Mouse (Mus musculus) ES-CJ7 (cell line): ENCODE measurements around the gene Tspan15.

Experiments
- DNase-seq: peaks from one replicate; pipeline ENCODE4 v3.0.0; 2011; ENCODE audit warnings: low read depth, low spot score

Gene Tspan15

DNA sequence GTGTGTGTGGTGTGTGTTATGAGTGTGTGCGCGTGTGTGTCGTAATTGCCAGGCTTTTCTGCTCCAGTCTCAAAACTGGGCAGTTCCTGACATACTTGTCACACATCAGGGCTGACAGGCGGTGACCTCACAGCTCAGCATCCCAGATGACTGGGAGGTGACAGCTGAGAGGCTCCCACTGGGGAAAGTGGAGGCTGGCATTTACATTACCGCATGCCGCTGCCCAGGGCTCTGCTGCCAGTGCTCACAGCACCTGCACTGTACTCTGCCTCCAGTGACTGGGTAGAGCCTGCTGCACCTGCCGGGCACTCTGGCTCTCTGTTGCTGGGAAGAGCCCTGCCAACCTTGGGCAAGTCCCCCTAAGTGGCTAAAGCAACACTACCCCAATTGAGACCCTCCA lies 40.2 kb downstream of the Tspan15 start:
- DNase-seq = no peak

DNA sequence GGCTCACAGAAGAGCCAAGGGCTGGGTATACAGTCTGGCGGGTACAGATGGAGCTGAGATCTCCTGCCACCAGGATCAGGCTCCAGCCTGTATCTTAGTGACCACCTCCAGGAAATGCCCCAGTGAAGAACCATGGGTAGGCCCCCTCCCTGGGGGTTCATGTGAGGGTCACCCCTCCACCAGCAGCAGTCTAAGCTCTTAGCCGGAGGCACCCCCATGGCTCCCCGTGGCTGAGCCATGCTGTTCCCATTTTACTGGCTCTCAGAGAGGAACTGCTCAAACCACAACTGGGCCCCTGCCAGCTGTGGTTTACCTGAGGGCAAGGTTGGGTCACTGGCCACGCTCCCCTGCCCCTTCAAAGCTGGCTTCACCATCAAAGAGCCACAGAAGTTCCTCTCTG lies 41.1 kb downstream of the Tspan15 start:
- DNase-seq = no peak

DNA sequence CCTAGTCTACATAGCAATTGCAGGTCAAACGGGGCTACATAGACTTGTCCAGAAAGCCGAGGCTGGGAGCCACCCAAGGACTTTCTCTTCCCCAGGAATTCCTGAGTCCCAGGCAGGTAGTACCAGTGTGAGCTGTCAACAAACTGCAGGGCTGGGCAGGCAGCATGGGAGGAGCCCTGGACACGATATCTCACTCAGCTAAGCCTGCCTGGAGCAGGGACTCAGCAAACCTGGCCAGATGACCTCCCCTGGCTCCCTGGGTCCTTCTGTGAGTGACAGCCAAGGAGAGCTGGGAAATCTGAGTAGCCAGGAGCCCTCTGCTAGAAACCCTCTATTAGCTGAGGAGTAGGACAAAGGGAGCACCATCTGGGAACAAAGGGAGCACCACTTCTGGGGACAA lies 41.7 kb downstream of the Tspan15 start:
- DNase-seq = no peak

DNA sequence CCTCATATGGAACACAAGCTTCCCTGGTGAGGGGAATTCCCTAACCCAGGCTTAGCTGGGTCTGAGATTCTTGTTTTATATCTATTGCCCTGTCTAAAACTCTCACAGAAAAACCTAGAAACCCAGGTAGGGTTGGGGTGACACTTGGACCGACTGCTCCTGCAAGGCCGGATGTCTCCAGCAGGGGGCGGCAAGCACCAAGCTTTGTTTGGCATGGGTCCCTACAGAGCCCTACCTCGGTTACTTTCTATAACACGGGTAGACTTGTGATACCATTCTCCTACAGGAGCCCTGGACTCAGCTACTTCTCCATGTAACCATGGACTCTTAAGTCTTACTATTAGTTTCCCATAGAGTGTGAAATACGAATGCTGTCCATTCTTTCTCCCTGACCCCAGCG lies 44.2 kb downstream of the Tspan15 start:
- DNase-seq = peak; percentile 71

DNA sequence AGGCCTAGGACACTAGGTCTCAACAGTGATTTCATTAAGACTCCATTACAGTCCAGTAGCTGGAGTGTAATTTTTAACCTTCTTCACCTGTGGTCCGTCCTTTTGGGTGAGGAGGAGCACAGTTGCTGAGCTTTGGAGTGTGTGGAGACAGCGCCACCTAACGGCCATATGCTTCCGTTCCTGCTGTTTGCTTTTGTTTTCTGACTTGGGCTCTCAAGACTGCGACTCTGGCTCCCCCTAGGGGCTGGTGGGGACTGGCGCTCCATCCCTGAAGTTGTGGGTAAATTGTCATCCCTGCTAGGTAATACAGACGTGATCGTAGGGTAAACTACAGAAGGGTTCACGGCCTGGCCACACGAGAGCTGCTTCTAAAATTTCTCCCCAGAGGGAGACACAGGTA lies 48.0 kb downstream of the Tspan15 start:
- DNase-seq = peak; percentile 96

DNA sequence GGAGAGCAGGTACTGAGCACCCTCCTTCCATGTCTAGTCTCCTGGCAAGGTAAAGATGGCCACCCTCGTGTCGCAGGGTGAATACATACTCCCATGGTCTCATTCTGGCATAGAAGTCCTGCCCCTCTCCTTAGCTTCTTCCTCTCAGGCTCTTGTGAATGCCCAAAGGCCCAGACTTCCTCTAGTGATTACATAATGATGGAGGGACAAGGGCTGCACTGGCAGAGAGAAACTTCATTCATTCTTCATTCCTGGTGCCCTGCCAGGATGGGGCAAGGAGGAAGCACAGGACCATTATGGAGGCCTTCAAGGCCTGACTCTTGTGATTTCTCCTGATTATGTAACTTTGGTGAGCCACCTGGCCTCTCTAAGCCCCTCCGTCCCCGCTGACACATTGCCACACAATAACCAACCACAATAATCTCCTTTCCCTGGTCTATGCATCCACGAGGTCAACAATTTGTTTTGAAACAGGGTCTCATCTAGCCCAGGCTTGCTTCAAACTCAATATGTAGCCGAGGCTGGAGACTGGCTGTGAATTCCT lies 48.5 kb downstream of the Tspan15 start:
- DNase-seq = no peak

DNA sequence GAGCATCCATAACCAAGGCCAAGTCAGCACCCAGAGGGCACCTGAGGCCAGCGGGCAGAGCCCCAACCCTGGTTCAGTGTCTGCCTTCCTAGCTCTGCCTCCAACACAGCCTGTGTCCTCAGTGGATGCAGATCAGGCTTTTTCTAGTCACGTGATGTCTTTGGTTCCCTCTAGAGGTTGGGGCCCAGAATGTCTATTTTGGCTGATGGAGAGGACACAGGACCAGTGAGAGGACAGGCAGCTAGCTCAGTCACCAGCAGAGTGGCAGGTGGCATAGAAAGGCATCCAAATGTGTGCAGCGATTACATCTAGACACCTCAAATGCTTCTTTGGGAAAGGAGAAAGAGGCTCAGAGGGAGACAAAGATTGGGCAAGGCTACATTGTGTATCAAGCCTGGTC lies 49.4 kb downstream of the Tspan15 start:
- DNase-seq = peak; percentile 55

DNA sequence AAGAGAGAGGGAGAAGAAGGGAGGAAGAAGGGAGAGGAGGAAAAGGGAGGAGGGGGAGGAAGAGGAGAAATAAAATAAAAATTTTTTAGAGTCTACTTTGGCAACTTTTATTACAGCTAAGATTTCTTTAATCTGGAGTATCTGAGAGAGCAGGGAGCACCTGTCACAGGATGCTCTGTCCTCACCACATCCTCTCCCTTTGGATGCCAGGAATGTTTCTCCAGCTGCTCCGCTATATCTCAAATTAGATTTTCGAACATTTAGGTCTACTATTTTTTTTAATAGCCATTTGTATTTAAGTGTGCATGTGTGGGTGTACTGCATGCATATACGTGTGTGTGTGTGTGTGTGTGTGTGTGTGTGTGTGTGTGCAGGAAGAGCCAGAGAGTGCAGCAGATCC lies 51.1 kb downstream of the Tspan15 start:
- DNase-seq = no peak

DNA sequence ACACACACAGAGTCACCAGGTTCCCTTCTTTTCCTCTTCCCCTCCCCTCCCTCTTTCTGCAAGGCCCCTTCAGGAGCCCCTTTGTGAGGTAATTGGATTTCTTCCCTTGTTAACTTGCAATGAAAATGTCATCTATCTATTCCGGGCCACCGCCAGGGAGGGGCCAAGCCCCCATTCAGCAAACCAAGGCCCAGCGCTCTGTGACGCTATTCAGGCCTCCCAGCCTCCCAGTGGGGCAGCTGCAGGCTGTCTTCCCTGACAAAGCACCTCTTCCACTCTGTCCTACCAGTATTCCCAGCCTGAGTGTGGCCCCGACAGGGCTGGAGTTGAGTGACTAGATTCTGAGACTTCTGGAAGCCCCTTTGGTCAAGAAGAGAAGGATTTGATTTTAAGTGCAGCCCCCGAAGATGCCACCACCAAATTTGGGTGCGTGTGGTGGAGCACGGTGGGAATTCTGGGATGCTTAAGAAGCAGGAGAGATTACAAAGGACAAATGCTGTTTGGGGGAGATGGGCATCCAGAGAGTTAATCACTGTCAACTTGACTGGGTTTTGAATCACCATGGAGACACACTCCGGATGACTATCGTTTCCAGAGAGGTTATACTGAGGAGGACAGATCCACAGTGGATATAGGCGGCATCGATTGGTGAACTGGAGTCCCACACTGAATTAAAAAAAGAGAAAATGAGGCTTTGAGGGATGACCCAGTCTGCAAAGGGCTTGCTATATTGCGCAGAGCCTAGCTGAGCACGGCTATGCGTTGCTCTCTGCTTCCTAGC lies 56.3 kb downstream of the Tspan15 start:
- no peak for DNase-seq

DNA sequence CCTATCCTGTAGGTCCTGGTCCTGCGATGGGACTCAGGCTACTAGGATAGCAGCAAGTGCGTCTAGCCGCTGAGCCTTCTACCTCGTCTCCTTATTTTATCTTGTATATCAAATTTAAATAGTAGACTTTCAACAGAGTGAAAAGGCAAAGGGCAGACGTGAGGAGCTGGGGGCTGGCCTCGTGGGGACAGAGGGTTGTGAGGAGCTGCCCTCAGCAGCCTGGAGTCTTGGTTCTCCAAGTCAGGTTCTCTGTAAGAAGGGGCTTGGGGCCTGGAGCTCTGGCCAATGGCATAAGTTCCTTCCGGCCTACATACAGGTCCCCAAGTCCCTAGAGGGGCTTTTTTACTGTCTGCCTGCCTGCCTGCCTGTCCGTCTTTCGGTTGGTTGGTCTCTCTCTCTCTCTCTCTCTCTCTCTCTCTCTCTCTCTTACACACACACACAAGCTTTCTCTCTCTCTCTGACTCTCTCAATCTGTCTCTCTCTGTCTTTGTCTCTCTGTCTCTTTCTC lies 57.1 kb downstream of the Tspan15 start:
- DNase-seq = no peak

DNA sequence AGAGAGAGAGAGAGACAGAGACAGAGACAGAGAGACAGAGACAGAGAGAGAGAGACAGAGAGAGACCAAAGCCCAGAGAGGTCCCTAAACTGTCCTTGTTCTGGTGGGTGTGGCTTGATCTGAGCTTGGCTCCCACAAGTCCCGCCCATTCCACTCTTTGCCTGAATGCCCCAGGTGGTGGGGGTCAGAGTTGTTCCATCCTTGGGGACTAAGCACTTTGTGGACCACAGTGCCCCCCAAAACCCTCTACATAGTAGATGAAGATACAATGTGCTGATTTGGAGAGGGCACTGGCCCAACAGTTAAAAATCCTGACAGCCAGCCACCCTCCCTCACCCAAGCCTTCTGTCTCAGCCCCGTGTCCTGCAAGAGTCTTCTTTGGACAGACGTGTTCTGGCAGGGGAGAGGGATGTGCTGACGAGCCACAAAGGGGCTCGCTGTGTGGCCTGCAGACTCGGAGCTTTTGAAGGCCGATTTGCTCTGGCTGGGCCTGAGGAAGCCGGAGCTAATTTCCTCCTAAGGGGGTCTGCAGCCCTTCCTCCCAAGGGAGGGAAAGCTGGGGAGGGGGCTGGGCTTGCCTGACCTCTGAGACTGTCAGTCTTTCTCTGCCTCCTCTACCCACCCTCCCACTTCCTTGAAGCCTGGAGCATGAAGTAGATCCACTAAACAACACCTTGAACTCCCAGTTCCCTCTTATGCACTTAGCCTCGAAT lies 58.1 kb downstream of the Tspan15 start:
- no peak for DNase-seq

DNA sequence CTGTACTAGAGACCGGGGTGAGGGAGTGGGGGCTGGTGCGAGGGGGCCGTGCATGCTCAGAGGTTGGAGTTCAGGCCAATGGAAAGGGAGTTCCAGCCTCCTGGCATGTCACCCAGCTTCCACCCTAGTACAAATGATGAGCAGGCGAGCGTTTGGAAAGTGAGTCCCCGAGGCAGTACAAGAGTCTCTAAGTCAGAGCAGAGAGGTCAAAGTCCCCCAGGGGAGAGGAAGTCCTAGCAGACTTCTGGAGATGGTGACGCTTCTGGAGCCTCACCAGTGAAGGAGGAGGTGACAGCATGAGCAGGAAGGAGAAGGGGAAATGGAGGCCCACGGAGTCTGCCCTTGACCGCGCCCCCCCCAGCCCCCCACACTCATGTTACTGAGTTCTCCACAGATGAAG lies 68.6 kb downstream of the Tspan15 start:
- DNase-seq = no peak

DNA sequence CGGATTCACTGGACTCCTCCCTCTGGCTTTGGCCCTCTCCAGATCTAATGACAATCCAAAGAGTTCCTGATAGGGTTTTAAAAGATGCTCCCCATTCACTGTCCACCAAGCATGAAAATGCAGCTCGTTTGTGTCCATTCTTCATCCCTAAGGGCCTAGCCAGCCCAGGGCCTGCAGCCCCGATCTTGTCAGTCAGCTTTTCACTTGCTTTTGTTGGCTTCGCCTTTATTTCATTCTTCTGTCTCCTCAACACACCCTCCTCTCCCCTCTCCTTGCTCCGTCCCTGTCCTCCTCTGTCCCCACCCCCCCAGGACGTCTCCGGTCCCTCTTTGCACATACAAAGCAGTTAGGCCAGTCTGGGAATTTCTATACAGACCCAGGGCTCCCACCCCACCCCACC lies 81.1 kb downstream of the Tspan15 start:
- DNase-seq = no peak

DNA sequence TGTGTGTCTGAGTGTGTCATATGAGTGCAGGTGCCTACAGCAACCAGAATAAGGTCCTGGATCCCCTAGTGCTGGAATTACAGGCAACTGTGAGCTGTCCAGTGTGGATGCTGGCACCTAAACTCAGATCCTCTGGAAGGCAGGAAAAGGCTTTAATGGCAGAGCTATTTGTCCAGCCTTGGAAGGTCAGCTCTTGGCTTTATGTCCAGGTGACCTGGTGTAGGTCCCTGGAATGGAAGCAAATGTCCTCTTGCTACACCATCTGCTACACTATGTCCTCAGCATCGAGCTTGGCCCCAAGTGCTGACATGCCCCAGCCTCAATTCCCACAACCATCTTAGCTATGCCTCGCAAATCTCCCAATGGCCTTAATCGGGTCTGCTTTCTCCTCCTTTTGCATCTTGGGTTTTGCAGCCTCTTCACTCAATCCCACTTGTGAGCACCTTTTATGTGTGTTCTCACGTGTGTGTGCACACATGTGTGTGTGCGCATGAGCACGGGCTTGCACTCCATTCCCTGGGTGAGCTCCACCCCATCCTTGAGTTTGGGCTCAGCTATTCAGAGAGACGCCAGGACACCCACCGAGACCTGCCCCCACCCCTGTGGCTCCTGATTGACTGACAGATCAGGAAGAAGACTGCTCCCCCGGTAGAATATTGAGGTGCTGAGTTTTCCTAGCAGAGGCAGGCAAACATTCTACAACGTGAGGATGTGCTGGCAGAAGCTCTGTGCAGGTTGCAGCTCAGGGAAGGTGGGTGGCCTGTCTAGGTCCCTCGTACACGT lies 83.4 kb downstream of the Tspan15 start:
- DNase-seq = no peak

DNA sequence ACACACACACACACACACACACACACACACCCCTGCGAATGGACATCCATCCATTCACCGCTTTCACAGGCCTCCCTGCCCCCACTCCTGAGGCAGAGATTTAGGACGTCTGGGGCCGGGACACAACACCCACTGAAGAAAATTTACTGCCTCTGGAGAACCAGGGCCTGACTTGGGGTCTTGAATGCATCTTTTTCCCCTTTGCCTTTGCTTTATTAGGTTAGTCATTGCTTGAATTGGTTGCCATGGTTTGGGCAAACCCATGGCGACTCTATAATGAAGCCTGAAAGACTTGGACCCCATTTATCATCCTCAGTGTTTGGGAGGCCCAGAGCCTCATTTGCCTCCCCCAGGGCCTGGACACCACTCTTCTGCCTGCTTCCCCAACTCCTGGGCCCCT lies 85.1 kb downstream of the Tspan15 start:
- no peak for DNase-seq

DNA sequence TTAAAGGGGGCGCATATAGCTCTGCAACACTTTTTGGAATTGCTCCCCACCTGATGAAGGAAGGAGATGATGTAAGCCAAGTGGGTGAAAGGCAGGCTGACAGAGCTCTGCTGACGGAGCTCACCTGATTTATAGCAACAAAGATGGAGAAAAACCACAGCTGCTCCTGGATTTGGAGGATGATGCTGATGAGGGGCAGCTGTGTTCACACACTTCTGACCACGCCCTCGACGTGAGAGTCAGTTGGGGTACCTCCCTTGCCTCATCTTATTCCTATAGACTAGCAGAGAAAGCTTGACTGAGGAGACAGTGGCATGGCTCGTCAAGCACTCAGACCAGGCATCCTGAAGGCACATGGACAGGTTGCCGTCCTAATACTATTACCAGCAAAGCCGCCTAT lies 87.2 kb downstream of the Tspan15 start, which contains the start of gene Fam241b:
Fam241b (minus strand) TSS at position 101 of the 400 bp plus-strand sequence.
- no peak for DNase-seq

DNA sequence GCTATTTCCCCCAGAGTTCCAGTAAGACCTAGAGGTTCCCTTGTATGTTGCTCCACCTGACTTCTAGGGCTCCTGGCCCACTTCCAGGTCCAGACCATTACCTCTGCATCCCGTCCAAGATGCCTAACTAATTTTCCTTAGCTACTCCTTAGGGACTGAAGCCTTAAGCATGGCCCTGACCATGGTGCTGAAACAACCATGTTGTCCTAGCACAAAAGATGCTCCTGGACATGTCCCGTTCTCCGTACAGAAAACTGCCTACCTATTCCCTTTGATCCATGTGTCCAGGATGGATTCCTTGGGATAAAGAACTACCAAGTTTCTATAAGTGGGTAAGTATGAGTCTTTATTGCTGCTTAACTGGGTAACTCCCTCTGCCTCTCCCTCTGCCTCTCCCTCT lies 93.0 kb downstream of the Tspan15 start:
- peak; percentile 80 for DNase-seq

DNA sequence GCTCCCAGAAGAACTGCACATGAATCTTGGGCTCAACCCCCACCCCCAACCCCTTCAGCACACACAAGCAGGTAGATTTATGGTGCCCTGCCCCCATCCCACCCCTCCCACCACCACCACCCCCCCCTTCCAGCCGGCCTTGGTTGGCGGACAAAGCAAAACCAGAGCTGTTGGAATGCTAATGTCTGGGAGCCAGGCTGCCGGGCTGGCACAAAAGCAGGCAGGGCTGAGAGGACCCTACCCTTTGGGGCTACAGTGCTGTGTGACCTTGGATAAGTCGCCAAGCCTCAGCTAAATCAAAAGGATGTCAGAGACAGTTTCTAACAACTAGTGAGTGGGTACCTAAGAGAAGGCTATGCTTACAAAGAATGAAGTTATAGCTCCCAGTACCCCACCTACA lies 93.9 kb downstream of the Tspan15 start:
- DNase-seq = peak; percentile 77

DNA sequence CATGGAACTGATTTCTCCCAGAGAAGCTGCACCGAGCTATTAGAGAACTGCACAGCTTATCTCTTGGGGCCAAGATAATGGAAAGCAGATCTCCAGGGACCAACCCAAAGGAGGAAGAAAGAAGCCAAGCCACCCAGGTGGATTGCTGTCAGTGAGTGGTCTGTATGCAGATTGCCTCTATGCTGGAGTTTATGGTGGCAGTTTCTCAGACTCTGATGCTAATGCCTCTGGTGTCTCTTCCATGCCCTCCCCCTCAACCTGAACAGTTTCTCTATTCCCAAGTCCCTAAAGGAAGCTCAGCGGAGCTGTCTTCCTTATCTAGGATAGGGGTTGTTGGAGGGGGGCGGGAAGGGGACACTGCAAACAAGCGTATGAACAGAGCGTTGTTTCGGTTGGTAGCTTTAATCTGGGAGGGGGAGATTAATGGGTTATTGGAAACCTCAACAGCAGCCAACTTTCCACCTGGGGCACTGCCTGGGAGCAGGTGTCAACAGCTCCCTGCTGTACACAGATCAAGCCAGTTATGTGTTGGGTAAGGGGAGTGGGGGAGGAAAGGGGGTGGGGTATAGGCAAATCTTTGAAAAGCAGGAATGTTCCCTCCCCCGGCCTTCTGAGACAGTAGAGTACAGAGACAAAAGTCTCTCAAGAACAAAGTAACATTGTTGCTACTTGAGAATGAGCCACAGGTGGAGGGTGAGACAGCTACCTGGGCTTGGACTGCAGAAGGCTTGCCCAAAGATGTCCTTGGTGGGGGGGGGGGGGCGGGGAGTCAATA lies 95.2 kb downstream of the Tspan15 start:
- DNase-seq = peak; percentile 84
